Mouse (Mus musculus): ENCODE results near the gene Rasa3.
A peak's percentile ranks its signal among the peaks of the same experiment; 100 is the strongest.

GRCm38 (mm10) chr8:13674294-13675010 is 3.0 kb downstream of the Rasa3 start:
- TF ChIP-seq EP300 (IDR thresholded peaks at IDR 0.05; ENCODE audit: low read depth) (no peak), CTCF (IDR thresholded peaks at IDR 0.05; ENCODE audit: low read depth) (0 out of 2 replicates have a peak, but pooled peaks have one; percentile 4)

Data from heart, postnatal 0 days (tissue).